Mouse (Mus musculus): ENCODE measurements at regions not wholly inside any gene's neighbourhood (a gene's known extent, or its start where the extent isn't known, plus 50 kb on each side); places are given as distances from the start of the nearest gene placed in this dataset.
A peak's percentile ranks its signal among the peaks of the same experiment; 100 is the strongest.

DNA sequence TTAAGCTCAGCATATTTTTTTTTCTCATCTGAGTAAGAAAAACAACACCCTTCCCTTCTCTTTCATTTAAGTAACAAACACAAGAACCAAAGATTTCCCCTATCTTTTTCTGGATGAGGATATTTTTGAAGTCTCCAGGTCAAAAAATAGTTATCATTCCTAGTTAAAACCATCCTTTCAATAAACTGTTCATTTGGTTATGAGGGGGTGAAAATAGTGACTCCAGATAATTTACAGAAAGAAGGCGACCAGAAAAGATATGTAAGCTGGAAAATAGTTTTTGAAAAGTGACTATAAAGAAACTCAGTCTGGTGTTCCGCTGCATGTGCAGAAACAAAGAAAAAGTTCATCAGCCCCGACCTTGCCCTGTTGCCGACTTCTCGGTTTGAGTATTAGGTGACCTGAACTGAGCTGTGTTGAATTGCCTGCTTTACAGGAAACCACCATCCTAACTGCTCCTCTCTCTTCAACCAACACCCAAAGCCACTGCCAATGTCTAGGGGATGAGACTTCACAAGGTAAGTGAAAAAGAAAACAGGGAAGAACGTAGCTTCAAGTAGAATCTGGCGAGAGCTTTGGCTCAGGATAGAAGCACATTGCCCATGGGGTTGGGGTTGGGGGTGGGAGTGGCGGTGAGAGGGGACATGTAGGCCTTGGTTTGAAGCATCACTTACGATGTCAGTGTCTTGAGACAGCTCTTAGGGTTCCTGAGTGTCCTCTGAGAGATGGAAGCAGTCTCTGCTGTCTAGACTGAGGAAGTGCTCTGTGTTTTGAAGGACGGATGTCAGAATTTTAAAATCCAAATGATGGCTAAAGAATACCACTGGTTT lies 104.6 kb downstream of the Ube2e3 start:
- no peak for DNase-seq (ENCODE audit: low read depth, low spot score)

DNA sequence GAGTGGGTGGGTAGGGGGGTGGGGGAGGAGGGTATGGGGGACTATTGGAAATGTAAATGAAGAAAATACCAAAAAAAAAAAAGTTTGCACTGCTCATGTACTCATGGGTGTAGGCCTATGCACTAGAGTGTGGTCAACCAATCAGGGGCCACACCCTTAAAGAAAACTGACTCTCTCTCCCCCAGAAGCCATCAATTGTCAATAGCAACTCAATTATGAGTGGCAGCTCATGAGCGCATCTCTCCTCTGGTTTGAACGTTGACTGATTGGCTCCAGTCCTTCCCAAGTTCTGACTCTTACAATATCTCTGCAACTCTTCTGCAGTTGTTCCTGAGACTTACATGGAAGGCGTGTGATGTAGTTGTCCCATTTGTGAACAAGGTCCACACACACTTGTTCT lies 105.9 kb downstream of the Ube2e3 start:
- DNase-seq (ENCODE audit: low read depth, low spot score) = no peak

DNA sequence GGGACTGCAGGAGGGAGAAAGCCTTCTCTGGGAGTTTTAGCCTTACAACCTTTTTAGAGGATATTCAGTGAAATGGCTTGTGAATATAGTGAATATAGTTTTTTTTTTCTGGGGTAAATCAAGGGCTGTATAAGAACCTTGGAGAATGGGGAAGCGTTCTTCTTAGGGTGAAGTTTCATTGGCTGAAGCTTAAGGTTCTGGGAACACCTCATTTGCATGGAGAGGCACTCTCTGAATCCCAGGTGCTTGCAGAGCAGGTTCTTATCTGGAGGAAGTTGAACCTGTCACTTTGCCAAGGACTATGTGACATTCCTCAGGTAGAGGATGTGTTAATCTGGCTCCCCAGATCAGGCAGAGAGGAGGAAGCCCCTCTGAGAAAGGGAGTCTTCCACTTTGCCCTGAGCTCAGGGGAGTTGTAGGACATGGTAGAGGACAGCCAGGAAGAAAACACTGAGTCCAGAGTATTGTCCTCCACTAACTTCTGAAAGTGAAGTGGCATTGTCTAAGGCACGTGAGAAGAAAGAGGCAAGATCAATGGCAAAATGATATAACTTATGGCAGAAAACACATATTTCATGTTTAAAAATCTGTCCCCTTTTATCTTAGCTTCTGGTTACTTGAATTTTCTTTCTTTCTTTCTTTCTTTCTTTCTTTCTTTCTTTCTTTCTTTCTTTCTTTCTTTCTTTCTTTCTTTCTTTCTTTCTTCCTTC lies 106.9 kb downstream of the Ube2e3 start:
- no peak for DNase-seq (ENCODE audit: low read depth, low spot score)

DNA sequence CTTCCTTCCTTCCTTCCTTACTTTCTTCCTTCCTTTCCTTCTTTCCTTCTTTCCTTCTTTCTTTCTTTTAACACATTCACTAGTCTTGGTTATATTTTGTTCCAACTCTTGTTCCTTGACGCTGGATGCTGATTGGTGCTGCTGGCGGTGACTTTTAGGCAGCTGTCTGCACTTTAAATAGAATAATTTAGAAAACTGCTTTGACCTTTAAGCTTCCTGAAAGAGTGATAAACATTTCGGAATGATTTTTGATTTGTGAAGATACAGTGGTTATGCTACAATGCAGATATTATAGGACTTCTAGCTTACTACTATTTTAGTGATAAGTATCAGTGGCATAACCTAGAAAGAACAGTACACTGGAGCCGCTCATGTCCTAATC lies 107.5 kb downstream of the Ube2e3 start:
- no peak for DNase-seq (ENCODE audit: low read depth, low spot score)

DNA sequence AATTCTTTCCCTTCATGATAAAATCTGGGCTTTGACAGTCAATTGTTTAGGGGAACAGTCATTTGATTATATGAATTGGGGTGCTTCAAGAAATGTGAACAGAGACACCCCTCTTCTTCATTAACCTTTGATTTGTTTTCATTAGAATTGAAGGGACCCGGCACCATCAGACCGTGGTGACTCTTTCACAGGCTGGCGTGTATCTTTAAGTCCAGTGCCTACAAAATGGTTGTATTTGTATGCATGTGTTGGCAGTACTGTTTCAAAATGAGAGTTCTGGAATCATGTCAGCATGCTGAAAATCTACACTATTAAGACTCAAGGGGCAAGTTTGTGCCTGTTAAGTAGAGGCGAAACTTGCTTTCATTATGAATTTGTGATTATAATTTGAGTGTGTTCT lies 108.2 kb downstream of the Ube2e3 start:
- no peak for DNase-seq (ENCODE audit: low read depth, low spot score)

DNA sequence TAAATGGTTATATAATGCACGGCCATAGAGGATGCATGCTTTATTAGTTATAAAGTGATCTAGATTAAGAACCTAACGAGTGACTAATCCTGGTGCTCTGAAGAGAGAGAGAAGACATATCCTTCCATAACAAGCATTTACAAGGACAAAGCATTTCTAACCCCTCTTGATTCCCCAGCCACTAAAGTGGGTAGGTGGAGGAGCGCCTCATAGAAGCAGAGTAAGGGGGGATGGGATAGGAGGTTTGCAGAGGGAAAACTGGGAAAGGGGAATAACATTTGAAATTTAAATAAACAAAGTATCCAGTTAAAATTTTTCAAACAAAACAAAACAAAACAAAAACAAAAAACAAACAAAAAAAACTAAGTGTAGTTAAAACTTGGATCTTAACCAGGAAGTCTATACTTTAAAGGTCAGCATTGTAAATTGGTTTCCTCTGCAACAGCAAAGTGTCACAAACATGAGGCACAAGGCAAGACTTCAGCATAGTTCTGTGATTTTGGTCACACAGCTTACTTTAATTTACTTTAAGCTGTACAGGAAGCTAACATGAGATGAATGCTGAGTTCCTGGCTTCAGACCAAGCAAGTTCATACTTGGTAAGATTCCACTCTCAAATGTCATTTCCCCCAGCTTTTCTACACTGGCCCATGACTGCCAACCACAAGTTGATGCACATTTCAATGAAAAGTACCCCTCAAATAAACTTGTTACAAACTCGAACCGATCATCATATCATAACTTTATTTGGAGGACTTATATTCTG lies 109.9 kb downstream of the Ube2e3 start:
- no peak for DNase-seq (ENCODE audit: low read depth, low spot score)

DNA sequence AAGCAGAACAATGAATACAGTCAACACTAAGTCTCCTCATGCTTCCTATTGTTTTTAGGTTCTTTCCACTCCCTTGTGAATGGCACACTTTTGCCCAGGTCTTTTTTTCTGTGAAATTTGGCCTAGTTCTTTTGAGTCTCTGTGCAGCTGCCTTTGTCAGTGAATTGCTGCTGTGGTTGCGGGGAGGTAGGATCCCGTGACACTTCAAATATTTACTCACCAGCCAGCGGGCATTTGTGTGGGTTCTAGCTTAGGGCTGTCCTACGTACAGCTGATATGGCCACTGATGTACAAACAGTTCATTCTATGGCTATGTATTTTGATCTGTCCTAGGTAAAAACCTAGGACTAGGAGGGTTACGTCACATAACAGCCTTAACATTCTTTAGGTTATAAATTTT lies 112.1 kb downstream of the Ube2e3 start:
- no peak for DNase-seq (ENCODE audit: low read depth, low spot score)

DNA sequence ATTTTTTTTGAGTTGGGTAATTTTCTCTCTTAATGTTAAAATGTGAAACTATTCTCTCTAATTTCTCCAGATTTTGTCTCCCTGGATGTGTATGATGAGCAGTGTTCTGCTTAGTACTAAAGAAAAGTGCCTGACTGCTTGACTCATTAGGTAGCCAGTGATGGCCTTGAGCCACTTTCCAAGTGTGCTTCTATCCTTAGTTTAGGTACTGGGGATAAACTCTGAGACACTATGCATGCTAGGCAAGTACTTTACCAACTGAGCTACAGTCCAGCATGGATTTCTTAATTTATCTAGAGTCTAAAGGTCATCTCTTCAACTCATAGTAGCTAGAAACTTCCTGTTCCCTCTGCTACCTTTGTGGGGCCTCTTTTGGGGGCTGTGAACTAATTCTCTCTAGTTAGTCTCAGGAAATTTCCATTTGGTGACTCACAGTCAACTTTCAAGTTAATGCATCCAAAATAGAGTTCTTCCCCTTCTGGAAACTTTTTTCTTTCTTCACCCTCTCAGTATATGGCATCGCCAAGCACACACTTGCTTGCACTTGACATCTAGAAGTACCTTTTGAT lies 112.8 kb downstream of the Ube2e3 start:
- no peak for DNase-seq (ENCODE audit: low read depth, low spot score)

DNA sequence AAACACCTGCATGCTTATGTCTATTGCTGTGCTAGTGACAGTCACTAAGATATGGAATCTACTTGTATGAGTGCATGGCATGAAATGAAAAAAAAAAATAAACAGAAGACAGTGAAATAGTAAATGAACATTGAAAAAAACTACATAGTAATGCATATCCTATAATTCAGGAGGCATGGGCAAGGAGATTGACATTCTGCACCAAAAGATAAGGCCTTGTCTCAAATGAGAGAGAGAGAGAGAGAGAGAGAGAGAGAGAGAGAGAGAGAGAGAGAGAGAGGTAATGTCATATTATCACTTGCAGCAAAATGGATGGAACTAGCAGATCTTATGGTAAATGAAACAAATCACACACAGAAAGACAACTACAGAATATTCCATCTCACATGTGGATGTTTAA lies 115.4 kb downstream of the Ube2e3 start:
- no peak for DNase-seq (ENCODE audit: low read depth, low spot score)

DNA sequence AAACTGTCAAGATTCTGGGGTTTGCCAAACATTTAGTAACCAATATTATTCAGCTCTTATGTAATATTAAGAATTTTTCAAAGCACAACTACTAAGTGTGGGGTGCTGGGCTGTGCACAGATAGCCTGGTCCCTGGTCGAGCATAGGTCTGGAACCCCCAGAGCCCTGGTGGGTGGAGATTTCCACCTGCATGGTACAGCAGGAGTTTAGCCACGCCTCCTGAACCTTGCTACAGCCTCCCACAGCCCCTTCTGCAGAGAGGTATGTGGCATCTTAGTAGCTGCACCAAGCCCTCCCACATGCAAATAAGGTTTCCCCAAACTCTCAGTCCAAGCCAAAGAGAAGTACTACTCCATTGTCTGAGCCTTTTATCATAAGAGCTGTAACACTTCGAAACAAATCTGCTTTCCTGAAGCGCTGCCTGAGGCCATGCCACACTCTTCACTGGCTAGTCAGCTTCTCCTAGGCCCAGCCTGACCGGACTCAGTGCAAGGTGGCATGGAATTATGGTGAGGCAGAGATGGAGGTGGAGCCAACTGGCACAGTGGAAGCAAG lies 116.1 kb downstream of the Ube2e3 start:
- no peak for DNase-seq (ENCODE audit: low read depth, low spot score)

DNA sequence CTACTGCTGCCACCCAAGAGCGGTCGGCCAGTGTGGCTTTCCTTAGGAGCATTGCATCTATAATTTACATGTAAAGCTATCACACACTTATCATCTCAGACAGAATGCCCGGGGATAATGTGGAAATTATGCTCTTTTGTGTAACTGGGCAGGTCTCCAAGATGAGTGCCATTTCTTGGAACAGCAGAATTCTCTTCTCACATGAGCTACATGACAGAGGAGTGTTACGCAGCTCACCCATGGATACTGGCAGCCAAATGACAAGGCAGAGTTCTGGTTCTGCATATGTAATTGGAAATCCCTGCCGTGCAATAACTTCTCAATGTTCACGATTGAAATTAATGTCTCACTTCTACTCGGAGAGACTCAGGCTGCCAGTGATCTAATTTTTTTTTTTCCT lies 119.1 kb downstream of the Ube2e3 start:
- DNase-seq (ENCODE audit: low read depth, low spot score) = no peak

DNA sequence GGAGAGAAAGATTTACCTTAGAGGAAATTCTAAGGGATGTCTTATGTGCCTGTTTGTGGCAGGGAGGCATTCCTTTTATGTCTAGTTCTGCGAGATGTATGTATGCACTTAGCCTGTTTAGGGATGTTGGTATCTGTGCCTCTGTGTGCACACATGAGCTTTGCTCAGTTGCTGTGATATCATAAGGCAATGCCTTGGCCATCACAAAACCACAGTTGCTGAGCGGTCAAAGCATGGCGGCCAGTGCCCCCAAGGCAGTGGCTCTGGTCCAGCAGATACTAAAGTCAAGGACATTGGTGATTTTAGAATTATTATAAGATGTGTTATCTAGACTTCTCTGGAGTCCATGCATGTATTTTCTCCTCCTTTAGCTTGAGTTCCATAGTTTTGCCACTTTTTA lies 119.5 kb downstream of the Ube2e3 start:
- no peak for DNase-seq (ENCODE audit: low read depth, low spot score)

DNA sequence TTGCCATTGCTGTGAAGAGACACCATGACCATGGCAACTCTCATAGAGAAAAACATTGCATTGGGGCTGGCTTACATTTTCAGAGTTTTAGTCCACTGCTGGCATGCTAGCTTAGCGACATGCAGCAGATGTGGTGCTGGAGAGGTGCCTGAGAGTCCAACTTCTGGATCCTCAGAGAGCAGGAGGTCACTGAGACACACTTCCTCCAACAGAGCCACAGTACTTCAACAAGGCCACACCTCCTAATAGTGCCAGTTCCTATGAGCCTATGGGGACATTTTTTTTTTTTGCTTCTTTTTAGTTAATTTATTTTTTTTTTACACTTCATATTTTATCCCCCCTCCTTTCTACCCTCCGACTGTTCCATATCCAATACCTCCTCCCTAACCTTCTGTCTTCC lies 120.3 kb downstream of the Ube2e3 start:
- DNase-seq (ENCODE audit: low read depth, low spot score) = no peak

DNA sequence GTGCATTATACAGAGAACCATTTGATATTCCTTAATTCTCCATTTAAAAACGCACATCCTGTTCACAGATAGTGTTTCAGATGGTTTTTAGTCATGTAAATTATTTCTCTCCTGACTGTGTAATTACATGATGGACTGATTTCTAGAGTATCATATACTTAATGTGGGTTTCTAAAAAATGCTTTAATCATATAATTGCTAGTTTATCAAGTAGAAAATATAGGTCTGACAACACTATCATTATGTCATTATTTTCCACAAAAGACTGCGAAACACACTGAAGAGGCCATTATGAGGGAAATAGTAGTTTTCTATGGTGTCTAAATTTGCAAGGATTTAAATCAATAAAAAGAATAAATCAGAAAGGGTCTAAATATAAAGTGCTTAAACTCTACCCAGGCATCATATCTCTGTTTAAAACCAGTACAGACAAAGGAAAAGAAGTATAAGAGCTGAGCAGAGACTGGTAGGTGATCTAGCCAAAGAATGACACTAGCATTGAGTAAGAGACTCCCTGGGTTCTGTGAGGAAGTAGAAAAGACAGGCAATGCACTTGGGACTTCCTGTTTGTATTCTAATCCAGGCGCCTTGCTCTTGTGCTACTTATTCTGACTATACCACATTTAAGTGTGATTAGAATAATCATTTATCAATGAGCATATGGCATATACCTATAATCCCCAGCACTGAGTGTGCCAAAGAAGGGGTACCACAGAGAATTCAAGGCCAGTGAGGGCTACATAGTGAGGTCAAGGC lies 127.1 kb downstream of the Ube2e3 start:
- DNase-seq (ENCODE audit: low read depth, low spot score) = no peak

DNA sequence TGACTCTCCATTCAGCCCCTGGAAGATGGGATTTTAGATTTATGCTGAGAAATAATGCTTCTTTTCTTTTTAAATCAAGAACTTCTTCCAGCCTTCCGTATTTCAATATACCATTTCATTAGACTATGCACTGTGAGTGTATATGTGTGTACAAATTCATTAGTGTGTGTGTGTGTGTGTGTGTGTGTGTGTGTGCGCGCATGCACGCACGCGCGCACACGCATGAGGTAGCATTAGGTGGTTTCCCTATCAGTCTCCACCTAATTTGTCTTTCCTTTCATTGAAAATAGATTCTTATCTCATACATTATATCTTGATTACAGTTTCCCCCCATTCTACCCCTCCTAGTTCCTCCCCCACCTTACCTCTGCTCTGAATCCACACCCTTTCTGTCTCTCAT lies 130.7 kb downstream of the Ube2e3 start:
- DNase-seq (ENCODE audit: low read depth, low spot score) = no peak

DNA sequence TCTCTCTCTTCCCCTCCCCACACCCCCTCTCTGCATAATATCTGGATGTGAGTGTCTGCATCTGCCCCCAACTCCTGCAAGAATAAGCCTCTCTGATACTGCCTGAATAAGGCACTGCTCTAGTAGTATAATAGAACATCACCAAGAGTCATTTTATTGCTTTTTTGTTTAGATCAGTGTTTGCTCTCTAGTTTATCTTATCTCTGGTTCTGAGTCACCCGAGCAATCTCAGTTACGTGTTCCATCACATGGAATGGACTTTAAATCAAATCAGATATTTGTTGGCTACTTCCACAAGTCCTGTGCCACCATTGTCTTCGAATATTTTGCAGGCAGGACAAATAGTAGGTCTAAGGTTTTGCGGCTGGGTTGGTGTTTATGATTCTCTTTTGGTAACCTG lies 131.5 kb downstream of the Ube2e3 start:
- DNase-seq (ENCODE audit: low read depth, low spot score) = no peak

DNA sequence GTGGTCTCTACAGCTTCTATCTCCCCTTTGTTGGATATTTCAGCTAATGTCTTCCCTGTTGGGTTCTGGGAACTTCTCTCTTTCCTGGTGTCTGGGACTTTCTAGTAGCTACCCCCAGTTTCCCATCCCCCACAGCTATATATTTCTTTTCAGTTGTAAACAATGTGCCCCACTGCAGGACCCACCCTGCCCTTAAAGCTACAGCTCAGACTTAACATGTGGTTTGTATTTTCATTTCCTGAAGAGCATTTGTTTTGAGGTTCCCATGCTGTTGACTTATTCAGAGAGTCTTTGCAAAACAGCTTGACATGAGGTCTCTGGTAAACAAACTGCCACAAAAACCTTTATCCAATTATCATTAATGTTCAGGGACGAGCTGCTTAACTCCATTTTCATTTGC lies 136.9 kb downstream of the Ube2e3 start:
- no peak for DNase-seq (ENCODE audit: low read depth, low spot score)

DNA sequence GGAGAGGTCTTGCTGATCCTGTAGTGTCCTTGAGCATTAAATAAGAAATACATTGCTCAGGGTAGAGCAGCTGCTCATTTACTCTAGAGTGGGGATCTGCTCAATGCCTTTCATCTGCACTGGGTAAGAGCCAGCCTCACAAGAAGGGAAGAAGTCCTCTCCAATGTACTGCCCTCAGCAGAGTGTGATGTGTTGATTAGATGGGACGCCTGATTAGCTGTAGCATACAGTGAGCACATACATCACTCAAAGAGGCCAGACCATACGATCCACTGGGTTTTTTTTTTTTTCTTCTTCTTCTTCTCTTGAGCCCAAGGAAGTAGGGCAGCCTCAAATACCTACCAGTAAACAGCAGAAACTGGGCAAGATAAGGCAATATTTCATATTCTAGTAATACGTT lies 140.7 kb downstream of the Ube2e3 start:
- DNase-seq (ENCODE audit: low read depth, low spot score) = no peak

DNA sequence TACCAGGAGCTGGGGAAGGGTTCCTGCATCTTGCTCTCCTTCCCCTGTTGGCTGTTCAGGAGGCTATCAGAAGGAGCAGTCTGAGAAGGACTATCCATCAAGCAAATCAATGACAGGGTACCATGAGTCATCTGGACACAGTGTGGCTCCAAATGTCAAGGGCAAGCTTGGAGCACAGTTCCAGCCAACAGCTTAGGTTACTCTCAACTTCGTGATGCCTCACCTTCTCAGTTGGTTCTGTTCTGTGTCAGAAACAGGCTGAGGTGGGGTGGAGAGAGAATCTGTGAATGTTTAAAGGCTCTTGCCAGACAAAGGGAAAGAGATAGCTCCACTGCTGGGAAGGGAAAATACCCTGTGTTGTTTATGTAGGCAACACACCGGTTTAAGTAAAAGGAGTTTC lies 141.9 kb downstream of the Ube2e3 start:
- peak; percentile 40 for DNase-seq (ENCODE audit: low read depth, low spot score)

DNA sequence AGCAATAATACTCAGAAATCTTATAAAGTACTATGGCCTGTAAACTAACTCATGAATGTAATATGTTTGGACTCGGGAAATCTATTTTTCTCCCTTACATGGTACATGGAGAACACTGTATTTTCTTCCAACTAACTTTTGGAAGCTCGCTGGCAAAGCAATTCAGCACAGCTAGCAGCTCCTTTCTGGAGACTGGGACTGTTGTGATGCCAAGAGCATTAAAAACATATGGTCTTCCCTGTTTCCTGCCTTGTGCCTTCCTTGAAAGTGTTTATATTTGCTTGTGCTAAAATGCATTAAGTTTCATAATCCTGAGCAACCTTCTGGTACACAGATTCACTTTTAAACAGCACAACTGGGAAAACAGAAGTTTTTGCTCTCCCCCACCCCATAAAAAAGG lies 142.3 kb downstream of the Ube2e3 start:
- DNase-seq (ENCODE audit: low read depth, low spot score) = no peak

DNA sequence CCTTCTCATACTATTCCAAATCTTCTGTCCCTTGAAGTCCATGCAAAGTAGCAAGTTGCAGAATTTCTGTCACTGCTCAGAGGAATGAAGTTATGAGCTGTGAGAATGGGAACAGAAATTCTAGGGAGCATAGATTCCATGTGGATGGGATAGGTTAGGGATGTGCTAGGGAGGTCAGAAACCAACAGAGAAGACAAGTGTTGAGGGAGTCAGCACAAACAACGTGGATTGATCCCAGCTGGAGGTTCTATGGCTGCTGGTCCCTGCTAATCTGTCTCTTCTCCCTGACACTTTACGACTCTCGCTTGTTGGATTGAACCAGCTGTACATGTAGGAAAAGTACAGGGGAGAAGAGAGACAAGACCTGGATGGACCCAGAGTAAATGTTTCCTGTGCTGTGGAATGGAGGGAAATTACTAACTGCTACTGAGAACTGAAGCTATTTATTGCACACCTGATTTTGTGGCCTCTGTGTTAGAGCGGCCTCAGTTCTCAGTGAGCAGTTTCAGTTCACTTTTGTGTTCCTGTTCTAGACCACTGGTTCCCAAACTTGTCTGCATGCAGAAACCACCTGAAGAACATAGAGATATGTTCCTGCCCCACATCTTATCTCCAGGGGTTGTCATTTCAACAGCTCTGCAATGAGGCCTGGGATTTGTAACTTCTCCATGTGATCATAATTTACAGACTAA lies 151.0 kb downstream of the Ube2e3 start:
- no peak for DNase-seq (ENCODE audit: low read depth, low spot score)
